Mouse (Mus musculus) granulocyte monocyte progenitor cell, adult 5-6 weeks (primary cell): ENCODE measurements around the gene Elp5. TPM values are rescaled to one million over a fixed set of nuclear protein-coding genes. Genes with fewer than 3 reads are reported as not detected.

Experiments used
- ATAC-seq: replicated peaks from 2 replicates; pipeline ENCODE4 v1.8.0; 2016; ENCODE audit warnings: mild to moderate bottlenecking, moderate TSS enrichment, inconsistent platforms; ENCODE audit not compliant: poor library complexity, severe bottlenecking
- total RNA-seq, 2 experiments: library from RNA; stranded (forward) in 1 of 2; stranded (reverse) in 1 of 2; fragments of 200-712, 200-1000 nt in 1 of 2; fragments of >200 nt in 1 of 2; fragmentation: Nextera tagmentation in 1 of 2; gene quantifications; 2 replicates each; pipeline ENCODE4 v1.2.3; 2014 to 2017

Elp5 gene
- total RNA-seq, 2 experiments from 2014 or later, result 59.4 to 77.5 TPM

GRCm38 (mm10) chr11:69994401-69995090, 12.2 kb upstream of the Elp5 start:
- no peak for ATAC-seq

GRCm38 (mm10) chr11:69992932-69993331, 10.6 kb upstream of the Elp5 start:
- no peak for ATAC-seq

DNA sequence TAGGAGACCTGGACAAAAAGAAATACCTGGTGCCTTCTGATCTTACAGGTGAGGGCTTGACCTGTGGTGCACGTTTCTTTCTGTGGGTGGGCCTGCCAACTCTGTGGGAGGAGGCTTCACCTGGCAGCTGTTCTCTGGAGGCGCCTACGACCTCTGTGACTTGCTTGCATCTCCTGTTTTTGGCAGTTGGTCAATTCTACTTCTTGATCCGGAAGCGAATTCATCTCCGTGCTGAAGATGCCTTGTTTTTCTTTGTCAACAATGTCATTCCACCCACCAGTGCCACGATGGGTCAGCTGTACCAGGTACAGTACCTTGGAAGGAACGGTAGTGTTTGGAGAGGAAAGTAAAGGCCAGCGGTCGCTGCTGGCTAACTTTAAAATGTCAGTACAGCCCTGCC, 10.1 kb upstream of the Elp5 start:
- no peak for ATAC-seq

GRCm38 (mm10) chr11:69991711-69992110, 9.4 kb upstream of the Elp5 start:
- ATAC-seq, result no peak

GRCm38 (mm10) chr11:69990850-69991691, 8.8 kb upstream of the Elp5 start, which contains the start of gene Gabarap:
Gene Gabarap, plus strand, starts transcription at chr11:69991143.
- ATAC-seq, result peak; percentile 70

- no peak for ATAC-seq
Measured at GRCm38 (mm10) chr11:69989949-69990348, 7.6 kb upstream of the Elp5 start.

DNA sequence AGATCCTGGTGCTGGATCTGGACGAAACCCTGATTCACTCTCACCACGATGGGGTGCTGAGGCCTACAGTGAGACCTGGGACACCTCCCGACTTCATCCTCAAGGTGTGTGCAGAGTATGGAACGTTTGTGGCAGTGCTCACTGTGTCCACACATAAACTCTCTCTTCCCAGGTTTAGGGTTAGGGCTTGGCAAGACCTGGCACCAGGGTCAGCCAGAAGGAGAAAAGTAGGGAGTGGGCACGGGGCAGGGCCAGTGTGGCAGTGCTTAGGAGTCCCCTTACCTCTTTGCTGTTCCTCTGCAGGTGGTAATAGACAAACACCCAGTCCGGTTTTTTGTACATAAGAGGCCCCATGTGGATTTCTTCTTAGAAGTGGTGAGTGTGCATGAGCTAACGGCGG, 2.1 kb upstream of the Elp5 start:
- ATAC-seq, result no peak

GRCm38 (mm10) chr11:69983377-69983776, 1.1 kb upstream of the Elp5 start:
- ATAC-seq, result no peak

- no peak for ATAC-seq
Measured at GRCm38 (mm10) chr11:69982877-69983276, 560 bp upstream of the Elp5 start.

- ATAC-seq, result no peak
Measured at GRCm38 (mm10) chr11:69981141-69981762, 1.1 kb downstream of the Elp5 start, which contains the start of gene Ctdnep1. Gene Ctdnep1, plus strand, starts transcription at chr11:69981156.

DNA sequence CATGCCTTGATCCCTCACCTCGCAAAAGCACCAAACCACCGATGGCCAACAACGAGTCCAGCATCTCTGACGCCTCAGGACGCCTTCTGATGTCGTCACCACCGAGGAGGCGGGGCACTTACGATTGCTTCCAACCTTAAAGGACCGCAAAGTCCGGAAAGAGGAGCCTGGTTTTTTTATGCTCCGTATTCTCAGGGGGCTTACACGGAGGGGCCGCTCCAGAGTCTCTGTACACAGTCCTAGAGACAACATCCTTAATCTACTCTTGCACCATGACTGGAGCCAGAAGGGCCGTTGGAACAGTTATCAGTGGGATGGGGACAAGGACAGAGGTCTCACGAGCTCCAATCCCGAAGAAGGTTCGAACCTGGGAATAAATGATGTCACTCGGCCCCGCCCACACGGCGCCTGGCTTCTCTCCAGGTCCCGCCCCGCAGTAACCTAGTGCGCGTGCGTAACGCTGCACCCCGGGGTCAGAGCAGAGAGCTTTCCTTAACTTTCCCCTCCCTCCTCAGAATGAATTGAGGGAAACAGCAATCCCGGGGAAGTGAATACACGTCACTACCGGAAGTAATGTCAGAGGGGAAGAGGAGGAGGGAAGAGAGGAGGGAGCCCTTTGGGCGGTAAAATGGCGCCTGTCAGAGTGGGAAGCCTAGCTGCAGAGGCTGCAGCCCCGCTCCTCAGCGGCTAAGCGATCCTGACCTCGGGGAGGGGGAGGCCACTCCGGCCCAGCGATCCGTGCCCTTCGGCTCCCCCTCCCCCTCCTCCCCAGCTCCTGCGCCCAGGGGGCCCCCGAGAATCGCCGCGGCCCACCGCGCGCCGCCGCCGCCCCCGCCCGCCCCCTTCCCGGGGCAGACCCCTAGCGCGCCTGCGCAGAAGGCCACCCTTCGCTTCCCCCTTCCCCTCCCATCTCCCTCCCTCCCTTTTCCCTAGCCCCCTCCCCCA, 1.8 kb downstream of the Elp5 start:
- ATAC-seq, result peak; percentile 89

GRCm38 (mm10) chr11:69979827-69980195, 2.5 kb downstream of the Elp5 start:
- no peak for ATAC-seq

GRCm38 (mm10) chr11:69976271-69976670, 6.0 kb downstream of the Elp5 start:
- no peak for ATAC-seq

DNA sequence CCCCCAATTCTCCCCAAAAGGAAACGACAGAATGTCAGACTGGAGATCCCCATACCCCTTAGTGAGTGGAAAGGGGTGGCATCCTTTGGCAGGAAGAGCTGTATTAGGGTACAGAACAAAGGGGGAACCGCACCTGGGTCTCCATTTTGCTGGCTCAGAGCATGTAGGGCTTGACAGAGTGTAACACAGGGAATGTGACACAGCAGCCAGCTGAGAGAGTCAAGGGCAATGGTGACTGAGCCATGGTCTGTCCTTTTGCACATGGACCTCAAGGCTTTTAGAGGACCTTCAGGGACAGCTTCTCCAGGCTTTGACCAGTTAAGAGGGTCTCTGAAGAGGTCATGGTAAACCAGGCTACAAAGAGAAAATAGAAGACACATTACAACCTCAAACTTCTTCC, 7.4 kb downstream of the Elp5 start:
- ATAC-seq, result no peak

- no peak for ATAC-seq
Measured at GRCm38 (mm10) chr11:69970775-69971174, 11.5 kb downstream of the Elp5 start.

GRCm38 (mm10) chr11:69970222-69970621, 12.1 kb downstream of the Elp5 start:
- no peak for ATAC-seq

- no peak for ATAC-seq
Measured at GRCm38 (mm10) chr11:69968793-69969192, 13.5 kb downstream of the Elp5 start.

DNA sequence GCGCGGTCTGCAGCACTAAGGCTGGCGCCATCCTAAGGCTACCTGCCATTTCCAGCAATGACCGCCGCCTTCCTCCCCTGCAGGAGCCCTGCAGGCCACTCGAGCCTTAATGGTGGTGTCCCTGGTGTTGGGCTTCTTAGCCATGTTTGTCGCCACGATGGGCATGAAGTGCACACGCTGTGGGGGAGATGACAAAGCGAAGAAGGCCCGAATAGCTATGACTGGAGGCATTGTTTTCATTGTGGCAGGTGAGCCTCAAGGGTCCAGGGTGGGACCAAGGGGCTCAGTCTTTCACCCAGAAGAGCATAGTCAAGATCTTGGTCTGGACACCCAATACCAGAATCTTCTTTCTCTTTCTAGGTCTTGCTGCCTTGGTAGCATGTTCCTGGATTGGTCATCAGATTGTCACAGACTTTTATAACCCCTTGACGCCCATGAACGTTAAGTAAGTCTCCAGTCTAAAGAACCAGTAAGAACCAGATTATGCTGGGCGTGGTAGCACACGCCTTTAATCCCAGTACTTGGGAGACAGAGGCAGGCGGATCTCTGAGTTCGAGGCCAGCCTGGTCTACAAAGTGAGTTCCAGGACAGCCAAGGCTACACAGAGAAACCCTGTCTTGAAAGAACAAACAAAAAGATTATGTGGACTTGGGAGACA, 15.3 kb downstream of the Elp5 start:
- ATAC-seq, result no peak

- ATAC-seq, result peak; percentile 66
Measured at GRCm38 (mm10) chr11:69966006-69966859, 16.1 kb downstream of the Elp5 start.
